Mouse (Mus musculus) heart, postnatal 0 days (tissue): ENCODE measurements at regions not wholly inside any gene's neighbourhood (a gene's known extent, or its start where the extent isn't known, plus 50 kb on each side); places are given as distances from the start of the nearest gene placed in this dataset.

Experiments
- ATAC-seq: fragments of 200-750 bp; cut with Nextera tagmentation; 2 replicates; pipeline ENCODE4 v1.8.0; 2017; ENCODE audit warnings: low read depth, moderate number of reproducible peaks, moderate library complexity; ENCODE audit not compliant: insufficient read depth
- DNase-seq: peaks from one replicate; pipeline ENCODE4 v3.0.0-alpha.2; 2016; ENCODE audit warnings: low spot score
- H3K27ac ChIP-seq: fragments of 300-500 bp; sonication (generic); 2 replicates; pipeline ENCODE4 v1.5.1; 2014; ENCODE audit warnings: low read depth, mild to moderate bottlenecking
- H3K27me3 ChIP-seq: fragments of 300-500 bp; sonication (generic); 2 replicates; pipeline ENCODE4 v1.6.1; 2014; ENCODE audit warnings: low read length, mixed read lengths; ENCODE audit not compliant: control insufficient read depth, insufficient read depth
- H3K36me3 ChIP-seq: fragments of 300-500 bp; sonication (generic); replicated peaks from 2 replicates; pipeline ENCODE4 v1.6.1; 2014; ENCODE audit warnings: low read length, mixed read lengths; ENCODE audit not compliant: control insufficient read depth, insufficient read depth
- H3K4me1 ChIP-seq: fragments of 300-500 bp; sonication (generic); 2 replicates; pipeline ENCODE4 v1.6.1; 2014; ENCODE audit warnings: antibody characterized with exemption; ENCODE audit not compliant: control insufficient read depth, insufficient read depth
- H3K4me2 ChIP-seq: fragments of 300-500 bp; sonication (generic); 2 replicates; pipeline ENCODE4 v1.6.1; 2014; ENCODE audit warnings: low read depth, mild to moderate bottlenecking, low read length, moderate library complexity
- H3K4me3 ChIP-seq: fragments of 300-500 bp; sonication (generic); 2 replicates; pipeline ENCODE4 v1.5.1; 2014; ENCODE audit warnings: low read depth, low read length
- H3K9ac ChIP-seq: fragments of 300-500 bp; sonication (generic); replicated peaks from 2 replicates; pipeline ENCODE4 v1.6.1; 2014; ENCODE audit warnings: low read depth, low read length, mixed read lengths
- H3K9me3 ChIP-seq: fragments of 300-500 bp; sonication (generic); replicated peaks from 2 replicates; pipeline ENCODE4 v1.6.1; 2016; ENCODE audit warnings: low read length; ENCODE audit not compliant: control insufficient read depth
- CTCF ChIP-seq: IDR thresholded peaks from 2 replicates; pipeline ENCODE4 v1.5.1; 2016; ENCODE audit warnings: antibody characterized with exemption, control low read depth, low read depth
- EP300 ChIP-seq: IDR thresholded peaks from 2 replicates; pipeline ENCODE4 v1.6.1; 2016; ENCODE audit warnings: antibody characterized with exemption, low read depth
- WGBS: fragments of 180-500 bp; shearing (Covaris S2); extraction: QIAGEN DNeasy Blood & Tissue Kit; methylation state at CpG from one replicate; pipeline ENCODE4 v1.1.7; 2014; 5-methylcytosine and 5-hydroxymethylcytosine counted together

- no peak for TF ChIP-seq EP300
- no peak for TF ChIP-seq CTCF
- Histone ChIP-seq H3K36me3 (no peaks in the 10 kb centered on the region), H3K4me3 (no peak overlapping the region), H3K9ac (no peak overlapping the region), H3K4me1 (0 out of 2 replicates have a peak, but pooled peaks cover 4% of the 10 kb centered on the region), H3K27me3 (no peaks in the 10 kb centered on the region), H3K27ac (no peak overlapping the region), H3K9me3 (no peaks in the 10 kb centered on the region), H3K4me2 (no peak overlapping the region)
- WGBS = 77% methylated on average over 10 of the region's 10 CpGs
- DNase-seq (no peak), ATAC-seq (no peak)
Observed at GRCm38 (mm10) chr10:45763160-45763955, 185.7 kb downstream of the Hace1 start.

- WGBS = 14% methylated on average over 6 of the region's 6 CpGs
- no peak for TF ChIP-seq EP300
Observed at GRCm38 (mm10) chr10:45779720-45780119, 202.1 kb downstream of the Hace1 start.

GRCm38 (mm10) chr10:45783026-45783425 lies 205.4 kb downstream of the Hace1 start:
- no peak for ATAC-seq
- TF ChIP-seq EP300 (no peak), CTCF (no peak)
- no peak overlapping the region for H3K4me3 ChIP-seq
- H3K9me3 ChIP-seq = no peaks in the 10 kb centered on the region
- DNase-seq = no peak
- no peak overlapping the region for H3K27ac ChIP-seq
- 0 out of 2 replicates have a peak, but pooled peaks cover 7% of the 10 kb centered on the region for H3K4me1 ChIP-seq
- no peaks in the 10 kb centered on the region for H3K36me3 ChIP-seq
- no peak overlapping the region for H3K4me2 ChIP-seq
- H3K9ac ChIP-seq = no peak overlapping the region
- no peaks in the 10 kb centered on the region for H3K27me3 ChIP-seq
- 46% methylated on average over 5 of the region's 5 CpGs for WGBS

More at GRCm38 (mm10) chr10:45779720-45780119, 202.1 kb downstream of the Hace1 start:
- DNase-seq (no peak), ATAC-seq (no peak)
- no peak overlapping the region for H3K4me2 ChIP-seq
- no peaks in the 10 kb centered on the region for H3K9me3 ChIP-seq
- no peaks in the 10 kb centered on the region for H3K27me3 ChIP-seq
- H3K4me1 ChIP-seq = 0 out of 2 replicates have a peak, but pooled peaks cover 7% of the 10 kb centered on the region
- no peak overlapping the region for H3K4me3 ChIP-seq
- no peak overlapping the region for H3K27ac ChIP-seq
- no peak overlapping the region for H3K9ac ChIP-seq
- H3K36me3 ChIP-seq = no peaks in the 10 kb centered on the region

- Histone ChIP-seq H3K36me3 (no peaks in the 10 kb centered on the region), H3K4me2 (no peak overlapping the region), H3K9me3 (no peaks in the 10 kb centered on the region), H3K27ac (no peak overlapping the region), H3K27me3 (no peaks in the 10 kb centered on the region), H3K4me1 (0 out of 2 replicates have a peak, but pooled peaks cover 7% of the 10 kb centered on the region), H3K9ac (no peak overlapping the region), H3K4me3 (no peak overlapping the region)
- ATAC-seq (no peak), DNase-seq (no peak)
- TF ChIP-seq CTCF = no peak
- TF ChIP-seq EP300 = no peak
- 50% methylated on average over 11 of the region's 11 CpGs for WGBS
Observed at GRCm38 (mm10) chr10:45783461-45784149, 206.0 kb downstream of the Hace1 start.

GRCm38 (mm10) chr10:45784150-45784479 lies 206.5 kb downstream of the Hace1 start:
- H3K27ac ChIP-seq = no peak overlapping the region
- H3K36me3 ChIP-seq = no peaks in the 10 kb centered on the region
- no peaks in the 10 kb centered on the region for H3K9me3 ChIP-seq
- no peak for DNase-seq
- H3K9ac ChIP-seq = no peak overlapping the region
- WGBS = 52% methylated on average over 2 of the region's 2 CpGs
- no peak overlapping the region for H3K4me2 ChIP-seq
- TF ChIP-seq EP300 = no peak
- TF ChIP-seq CTCF = no peak
- 0 out of 2 replicates have a peak, but pooled peaks cover 7% of the 10 kb centered on the region for H3K4me1 ChIP-seq
- no peak overlapping the region for H3K4me3 ChIP-seq
- no peak for ATAC-seq
- H3K27me3 ChIP-seq = no peaks in the 10 kb centered on the region
